Mouse (Mus musculus) embryonic facial prominence, embryonic 15.5 days (tissue): Measurements from ENCODE around the gene Engase. TPM values are rescaled to one million over a fixed set of nuclear protein-coding genes. Genes with fewer than 3 reads are reported as not detected.
A peak's percentile ranks its signal among the peaks of the same experiment; 100 is the strongest.

Source experiments
- ATAC-seq: fragments of 200-750 bp; cut with Nextera tagmentation; 2 replicates; pipeline ENCODE4 v1.8.0; 2017; ENCODE audit warnings: low read depth, moderate TSS enrichment; ENCODE audit not compliant: insufficient number of reproducible peaks, low FRiP score, low TSS enrichment
- H3K27ac ChIP-seq: fragments of 300-500 bp; sonication (generic); replicated peaks from 2 replicates; pipeline ENCODE4 v1.5.1; 2015; ENCODE audit warnings: mild to moderate bottlenecking, inconsistent platforms
- H3K27me3 ChIP-seq: fragments of 300-500 bp; sonication (generic); 2 replicates; pipeline ENCODE4 v1.6.1; 2015; ENCODE audit warnings: inconsistent platforms
- H3K36me3 ChIP-seq: fragments of 300-500 bp; sonication (generic); 2 replicates; pipeline ENCODE4 v1.6.1; 2015; ENCODE audit warnings: mild to moderate bottlenecking, inconsistent platforms
- H3K4me1 ChIP-seq: fragments of 300-500 bp; sonication (generic); 2 replicates; pipeline ENCODE4 v1.6.1; 2015; ENCODE audit warnings: inconsistent platforms
- H3K4me2 ChIP-seq: fragments of 300-500 bp; sonication (generic); replicated peaks from 2 replicates; pipeline ENCODE4 v1.6.1; 2015; ENCODE audit warnings: mild to moderate bottlenecking, inconsistent platforms
- H3K4me3 ChIP-seq: fragments of 300-500 bp; sonication (generic); replicated peaks from 2 replicates; pipeline ENCODE4 v1.5.1; 2015; ENCODE audit warnings: mild to moderate bottlenecking, inconsistent platforms
- H3K9ac ChIP-seq: fragments of 300-500 bp; sonication (generic); 2 replicates; pipeline ENCODE4 v1.6.1; 2015; ENCODE audit warnings: inconsistent platforms
- H3K9me3 ChIP-seq: fragments of 300-500 bp; sonication (generic); replicated peaks from 2 replicates; pipeline ENCODE4 v1.6.1; 2016; ENCODE audit warnings: inconsistent platforms
- WGBS: fragments of 180-500 bp; shearing (Covaris S2); methylation state at CpG from one replicate; pipeline ENCODE4 v1.1.7; 2015; 5-methylcytosine and 5-hydroxymethylcytosine counted together
- polyA plus RNA-seq: library from polyadenylated mRNA; unstranded; fragments of >200 nt; fragmentation: Nextera tagmentation; extraction: Ambion mirVana; gene quantifications from 2 replicates; pipeline ENCODE4 v1.2.1, GENCODE M21; 2015

The Engase gene
- polyA plus RNA-seq, 1 experiment from 2014 or later, result 8.7 TPM

GRCm38 (mm10) chr11:118475496-118476083 lies 1.0 kb upstream of the Engase start:
- peaks cover 18% of the 10 kb centered on the region for H3K4me1 ChIP-seq
- H3K4me2 ChIP-seq, result no peak overlapping the region
- WGBS, result 87% methylated on average over 7 of the region's 7 CpGs
- H3K27ac ChIP-seq, result no peak overlapping the region
- H3K36me3 ChIP-seq, result 0 out of 2 replicates have a peak, but pooled peaks cover 3% of the 10 kb centered on the region
- no peaks in the 10 kb centered on the region for H3K27me3 ChIP-seq
- no peak for ATAC-seq
- H3K4me3 ChIP-seq, result no peak overlapping the region
- H3K9me3 ChIP-seq, result no peaks in the 10 kb centered on the region
- H3K9ac ChIP-seq, result no peak overlapping the region

GRCm38 (mm10) chr11:118479776-118480175 lies 3.1 kb downstream of the Engase start:
- ATAC-seq, result no peak
- Histone ChIP-seq H3K4me3 (no peak overlapping the region), H3K4me1 (peaks cover 15% of the 10 kb centered on the region), H3K36me3 (0 out of 2 replicates have a peak, but pooled peaks cover 15% of the 10 kb centered on the region), H3K9me3 (no peaks in the 10 kb centered on the region), H3K4me2 (no peak overlapping the region), H3K9ac (no peak overlapping the region), H3K27ac (no peak overlapping the region), H3K27me3 (no peaks in the 10 kb centered on the region)
- WGBS, result 76% methylated on average over 12 of the region's 12 CpGs

GRCm38 (mm10) chr11:118481231-118481630 lies 4.6 kb downstream of the Engase start:
- peaks cover 25% of the 10 kb centered on the region for H3K4me1 ChIP-seq
- H3K9ac ChIP-seq, result no peak overlapping the region
- no peaks in the 10 kb centered on the region for H3K9me3 ChIP-seq
- 0 out of 2 replicates have a peak, but pooled peaks cover 15% of the 10 kb centered on the region for H3K36me3 ChIP-seq
- no peak for ATAC-seq
- H3K27ac ChIP-seq, result no peak overlapping the region
- H3K4me2 ChIP-seq, result no peak overlapping the region
- no peaks in the 10 kb centered on the region for H3K27me3 ChIP-seq
- 95% methylated on average over 11 of the region's 11 CpGs for WGBS
- no peak overlapping the region for H3K4me3 ChIP-seq

GRCm38 (mm10) chr11:118481751-118482150 lies 5.1 kb downstream of the Engase start:
- Histone ChIP-seq H3K9me3 (no peaks in the 10 kb centered on the region), H3K27ac (no peak overlapping the region), H3K36me3 (0 out of 2 replicates have a peak, but pooled peaks cover 15% of the 10 kb centered on the region), H3K27me3 (no peaks in the 10 kb centered on the region), H3K4me1 (peaks cover 25% of the 10 kb centered on the region), H3K4me3 (no peak overlapping the region), H3K4me2 (no peak overlapping the region), H3K9ac (no peak overlapping the region)
- WGBS, result 77% methylated on average over 14 of the region's 14 CpGs
- no peak for ATAC-seq

GRCm38 (mm10) chr11:118484169-118484568 lies 7.5 kb downstream of the Engase start:
- Histone ChIP-seq H3K4me3 (no peak overlapping the region), H3K9ac (no peak overlapping the region), H3K27me3 (peaks cover under 1% of the 10 kb centered on the region; the same call in 1 of the 2 replicates), H3K27ac (no peak overlapping the region), H3K4me2 (no peak overlapping the region), H3K9me3 (no peaks in the 10 kb centered on the region), H3K4me1 (peaks cover 15% of the 10 kb centered on the region), H3K36me3 (0 out of 2 replicates have a peak, but pooled peaks cover 15% of the 10 kb centered on the region)
- ATAC-seq, result no peak
- WGBS, result 78% methylated on average over 8 of the region's 8 CpGs

- peak overlapping the region; percentile 53; the same call in 1 of the 2 replicates for H3K27ac ChIP-seq
- no peak overlapping the region for H3K4me3 ChIP-seq
- ATAC-seq, result peak; percentile 27; the same call in 1 of the 2 replicates
- H3K36me3 ChIP-seq, result 0 out of 2 replicates have a peak, but pooled peaks cover 13% of the 10 kb centered on the region
- no peak overlapping the region for H3K9ac ChIP-seq
- H3K4me1 ChIP-seq, result peaks cover 15% of the 10 kb centered on the region
- 33% methylated on average over 11 of the region's 11 CpGs for WGBS
- H3K4me2 ChIP-seq, result no peak overlapping the region
- peaks cover 7% of the 10 kb centered on the region for H3K27me3 ChIP-seq
- no peaks in the 10 kb centered on the region for H3K9me3 ChIP-seq
These were observed 8.7 kb downstream of the Engase start for GRCm38 (mm10) chr11:118485338-118485737.

- Histone ChIP-seq H3K36me3 (0 out of 2 replicates have a peak, but pooled peaks cover 12% of the 10 kb centered on the region), H3K9ac (no peak overlapping the region)
- 70% methylated on average over 3 of the region's 3 CpGs for WGBS
These were observed 9.2 kb downstream of the Engase start for GRCm38 (mm10) chr11:118485780-118486179.

GRCm38 (mm10) chr11:118486281-118486680 lies 9.7 kb downstream of the Engase start:
- no peak overlapping the region for H3K4me3 ChIP-seq
- no peak for ATAC-seq
- H3K4me2 ChIP-seq, result no peak overlapping the region
- peaks cover 9% of the 10 kb centered on the region for H3K27me3 ChIP-seq
- H3K27ac ChIP-seq, result no peak overlapping the region
- WGBS, result 84% methylated on average over 6 of the region's 6 CpGs
- no peak overlapping the region for H3K9ac ChIP-seq
- no peaks in the 10 kb centered on the region for H3K9me3 ChIP-seq
- H3K4me1 ChIP-seq, result peaks cover 19% of the 10 kb centered on the region
- 0 out of 2 replicates have a peak, but pooled peaks cover 12% of the 10 kb centered on the region for H3K36me3 ChIP-seq

More at GRCm38 (mm10) chr11:118485780-118486179, 9.2 kb downstream of the Engase start:
- ATAC-seq, result no peak
- Histone ChIP-seq H3K4me3 (no peak overlapping the region), H3K4me1 (peaks cover 18% of the 10 kb centered on the region), H3K4me2 (no peak overlapping the region), H3K27me3 (peaks cover 9% of the 10 kb centered on the region), H3K27ac (peak overlapping the region; percentile 53; the same call in 1 of the 2 replicates), H3K9me3 (no peaks in the 10 kb centered on the region)

GRCm38 (mm10) chr11:118486881-118487772 lies 10.5 kb downstream of the Engase start:
- Histone ChIP-seq H3K4me3 (no peak overlapping the region), H3K4me1 (peaks cover 19% of the 10 kb centered on the region), H3K9me3 (no peaks in the 10 kb centered on the region), H3K27ac (no peak overlapping the region), H3K9ac (no peak overlapping the region), H3K36me3 (0 out of 2 replicates have a peak, but pooled peaks cover 12% of the 10 kb centered on the region), H3K27me3 (peaks cover 9% of the 10 kb centered on the region), H3K4me2 (no peak overlapping the region)
- no peak for ATAC-seq
- WGBS, result 80% methylated on average over 29 of the region's 29 CpGs

GRCm38 (mm10) chr11:118488191-118488906 lies 11.7 kb downstream of the Engase start:
- 0 out of 2 replicates have a peak, but pooled peaks cover 5% of the 10 kb centered on the region for H3K36me3 ChIP-seq
- WGBS, result 68% methylated on average over 8 of the region's 8 CpGs
- peaks cover 19% of the 10 kb centered on the region for H3K4me1 ChIP-seq
- no peaks in the 10 kb centered on the region for H3K9me3 ChIP-seq
- no peak overlapping the region for H3K27ac ChIP-seq
- no peak overlapping the region for H3K4me3 ChIP-seq
- no peak overlapping the region for H3K9ac ChIP-seq
- ATAC-seq, result no peak
- no peak overlapping the region for H3K4me2 ChIP-seq
- H3K27me3 ChIP-seq, result peaks cover 9% of the 10 kb centered on the region

GRCm38 (mm10) chr11:118488907-118489270 lies 12.3 kb downstream of the Engase start:
- Histone ChIP-seq H3K4me2 (no peak overlapping the region), H3K27me3 (peaks cover 9% of the 10 kb centered on the region), H3K4me1 (peaks cover 23% of the 10 kb centered on the region), H3K9ac (no peak overlapping the region), H3K36me3 (0 out of 2 replicates have a peak, but pooled peaks cover 5% of the 10 kb centered on the region), H3K4me3 (no peak overlapping the region), H3K27ac (no peak overlapping the region), H3K9me3 (no peaks in the 10 kb centered on the region)
- WGBS, result 71% methylated on average over 12 of the region's 12 CpGs
- ATAC-seq, result no peak
